Mouse (Mus musculus) splenic B cell, adult 2 months (primary cell): ENCODE data around the gene Ier2.

Source experiments
- DNase-seq: peaks from one replicate; pipeline ENCODE4 v3.0.0-alpha.2; 2011; ENCODE audit warnings: low read depth, low spot score
- H3K27me3 ChIP-seq: 2 replicates; pipeline ENCODE4 v1.6.1; 2012; ENCODE audit warnings: mild to moderate bottlenecking, low read length, moderate library complexity, mixed read lengths; ENCODE audit not compliant: control insufficient read depth, poor library complexity, insufficient read depth, severe bottlenecking
- H3K36me3 ChIP-seq: 2 replicates; pipeline ENCODE4 v1.6.1; 2012; ENCODE audit warnings: mild to moderate bottlenecking, low read length, moderate library complexity, mixed read lengths; ENCODE audit not compliant: control insufficient read depth, poor library complexity, insufficient read depth, severe bottlenecking

The Ier2 gene

GRCm38 (mm10) chr8:84662581-84663065 is at the start of gene Ier2:
Gene Ier2 (minus strand): TSS chr8:84662852.
- DNase-seq, result peak; percentile 95
- Histone ChIP-seq H3K36me3 (no peaks in the 10 kb centered on the region; the same call in none of the 2 replicates), H3K27me3 (no peaks in the 10 kb centered on the region)

DNA sequence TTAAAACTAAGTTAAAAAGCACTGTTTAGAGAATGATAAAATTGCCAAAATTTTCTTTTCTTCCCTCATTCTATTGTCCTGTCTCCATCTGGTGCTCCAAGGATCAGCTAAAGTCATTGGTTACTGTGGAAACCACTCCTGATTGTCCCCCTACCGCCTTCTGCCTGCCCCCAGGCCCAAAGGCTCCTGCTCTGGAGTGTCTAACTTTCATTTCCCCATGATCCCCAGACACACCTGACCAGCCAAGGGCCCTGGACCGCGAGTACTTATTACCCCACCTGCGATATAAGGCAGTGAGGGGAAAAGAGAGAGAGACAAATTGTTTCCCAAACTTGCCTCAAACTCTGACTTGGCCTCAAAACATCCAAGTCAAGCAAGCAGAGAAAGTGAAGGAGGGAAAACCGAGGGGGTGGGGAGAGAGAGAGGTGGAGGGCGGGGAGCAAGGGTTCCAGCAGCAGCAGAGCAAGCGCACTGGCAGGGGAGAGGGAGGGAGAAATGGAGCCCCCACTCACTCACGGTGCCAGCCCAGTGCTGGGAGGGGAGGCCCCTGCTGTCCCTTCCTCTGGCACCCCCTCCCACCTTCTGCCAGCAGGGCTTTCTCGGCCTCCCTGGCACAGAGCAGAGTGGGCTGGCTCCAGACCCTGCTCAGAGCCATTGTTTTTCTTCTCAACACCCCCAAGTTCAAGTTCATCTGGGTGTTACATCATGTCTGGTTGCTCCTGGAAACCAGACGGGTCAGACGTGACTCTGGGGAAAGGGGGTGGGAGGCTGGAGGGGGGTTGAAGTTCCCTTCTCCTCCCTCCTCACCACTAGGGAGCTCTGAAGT is 49.5 kb upstream of the Ier2 start:
- DNase-seq, result no peak
- no peaks in the 10 kb centered on the region for H3K27me3 ChIP-seq
- no peaks in the 10 kb centered on the region for H3K36me3 ChIP-seq

DNA sequence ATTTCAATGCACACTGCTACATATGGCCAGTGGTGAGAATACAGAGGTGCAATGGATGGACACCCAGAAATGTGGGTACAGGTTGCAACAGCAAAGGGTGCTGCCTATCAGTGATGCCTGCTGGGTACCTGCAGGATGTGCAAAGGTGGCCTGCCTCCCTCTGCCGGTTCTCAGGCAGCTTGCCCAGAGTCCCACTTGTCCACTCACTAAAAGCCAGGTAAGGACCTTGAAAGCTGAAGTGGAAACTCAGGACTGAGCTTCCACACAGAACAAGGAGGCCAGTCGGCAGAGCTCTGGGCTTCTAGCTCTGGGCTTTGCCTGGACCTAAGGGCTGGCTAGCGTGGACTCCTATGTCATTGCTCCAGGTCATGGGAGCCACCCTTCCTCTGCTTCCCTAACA is 48.7 kb upstream of the Ier2 start:
- DNase-seq, result no peak
- Histone ChIP-seq H3K27me3 (no peaks in the 10 kb centered on the region), H3K36me3 (no peaks in the 10 kb centered on the region)

DNA sequence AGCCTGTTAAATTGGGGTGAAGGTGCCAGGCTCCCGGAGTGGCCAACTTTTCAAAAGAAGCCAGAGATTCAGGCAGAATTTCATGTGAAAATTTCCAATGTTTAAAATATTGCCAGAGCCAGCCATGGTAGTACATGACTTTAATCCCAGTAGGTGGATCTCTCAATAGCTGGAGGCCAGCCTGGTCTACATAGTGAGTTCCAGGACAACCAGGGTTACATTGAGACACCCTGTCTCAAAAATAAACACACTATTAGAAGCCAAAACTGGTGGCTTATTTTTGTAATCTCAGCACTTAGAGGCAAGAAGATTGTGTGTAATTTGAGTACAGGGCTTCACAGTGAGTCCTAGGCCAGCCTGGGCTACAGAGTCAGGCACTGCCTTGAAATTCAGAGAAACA is 47.3 kb upstream of the Ier2 start:
- H3K36me3 ChIP-seq, result no peaks in the 10 kb centered on the region
- no peaks in the 10 kb centered on the region for H3K27me3 ChIP-seq
- DNase-seq, result no peak

DNA sequence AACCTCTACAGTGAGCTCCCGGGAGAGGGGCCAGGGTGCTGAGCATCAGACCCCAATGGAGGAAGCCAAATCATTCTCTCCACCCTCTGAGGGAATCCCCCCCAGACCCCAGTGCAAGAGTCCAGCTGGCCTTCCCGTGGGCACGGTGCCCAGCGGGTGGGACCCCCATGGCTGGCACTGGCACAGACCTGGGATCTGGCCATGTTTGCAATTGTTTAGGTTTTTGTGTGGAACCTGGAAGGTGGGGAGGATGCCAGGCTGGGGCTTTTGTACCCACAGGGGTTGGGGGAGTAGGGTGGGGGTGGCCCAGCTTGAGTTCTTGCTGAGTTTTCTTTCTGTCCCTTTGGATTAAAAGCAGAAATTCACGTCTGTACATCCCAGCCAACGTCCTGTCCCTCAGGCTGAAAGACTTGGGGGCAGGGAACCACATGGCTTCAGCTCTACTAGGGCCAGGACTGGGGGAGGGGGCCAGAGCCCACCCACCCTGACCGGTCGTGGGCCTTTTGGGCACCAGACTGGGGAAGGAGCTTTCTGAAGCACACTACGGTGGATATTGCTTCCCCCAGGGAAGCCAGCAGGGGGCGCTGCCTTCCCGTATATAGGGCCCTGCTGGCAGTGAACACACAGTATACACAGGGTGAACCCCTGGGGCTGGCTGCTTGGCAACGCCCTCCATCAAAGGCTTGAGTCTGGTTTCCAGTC is 46.3 kb upstream of the Ier2 start:
- peak; percentile 91 for DNase-seq
- no peaks in the 10 kb centered on the region for H3K27me3 ChIP-seq
- H3K36me3 ChIP-seq, result no peaks in the 10 kb centered on the region

GRCm38 (mm10) chr8:84708071-84708541 is 45.5 kb upstream of the Ier2 start:
- DNase-seq, result no peak
- H3K27me3 ChIP-seq, result no peaks in the 10 kb centered on the region

DNA sequence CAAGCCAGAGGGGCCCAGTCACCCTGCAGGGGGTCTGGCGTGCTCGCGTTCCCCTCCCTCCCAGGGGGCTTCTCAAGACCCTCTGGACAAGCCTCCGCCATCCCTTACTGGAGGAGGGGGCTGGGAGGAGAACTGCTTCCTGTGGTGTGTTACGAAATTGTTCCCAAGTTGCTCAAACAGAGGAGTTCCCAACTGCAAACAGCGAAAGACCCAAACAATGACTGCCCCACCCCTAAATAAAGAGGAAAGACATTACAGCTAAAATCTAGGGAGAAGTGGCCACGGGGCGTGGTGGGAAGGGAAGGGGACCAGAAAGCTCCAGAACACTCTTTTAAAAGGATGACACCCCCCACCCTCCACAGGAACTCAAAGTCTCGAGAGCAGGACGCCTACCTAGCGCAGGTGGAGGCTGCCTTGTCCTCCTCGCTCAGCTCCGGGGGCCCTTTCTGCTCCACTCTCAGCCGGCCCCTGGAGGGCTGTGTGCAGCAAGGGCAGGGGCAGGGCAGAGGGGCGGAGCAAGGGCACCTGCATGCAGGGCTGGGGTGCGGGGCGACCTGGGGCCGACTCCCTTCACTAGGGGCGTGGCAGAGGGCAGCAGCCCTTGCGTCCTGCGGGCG is 44.7 kb upstream of the Ier2 start:
- Histone ChIP-seq H3K36me3 (no peaks in the 10 kb centered on the region), H3K27me3 (no peaks in the 10 kb centered on the region)
- DNase-seq, result peak; percentile 76

More at GRCm38 (mm10) chr8:84708071-84708541, 45.5 kb upstream of the Ier2 start:
- H3K36me3 ChIP-seq, result no peaks in the 10 kb centered on the region

GRCm38 (mm10) chr8:84706610-84707266 is 44.1 kb upstream of the Ier2 start:
- peak; percentile 33 for DNase-seq
- no peaks in the 10 kb centered on the region for H3K27me3 ChIP-seq
- H3K36me3 ChIP-seq, result no peaks in the 10 kb centered on the region

GRCm38 (mm10) chr8:84705960-84706359 is 43.3 kb upstream of the Ier2 start:
- no peak for DNase-seq
- Histone ChIP-seq H3K36me3 (no peaks in the 10 kb centered on the region), H3K27me3 (no peaks in the 10 kb centered on the region)

DNA sequence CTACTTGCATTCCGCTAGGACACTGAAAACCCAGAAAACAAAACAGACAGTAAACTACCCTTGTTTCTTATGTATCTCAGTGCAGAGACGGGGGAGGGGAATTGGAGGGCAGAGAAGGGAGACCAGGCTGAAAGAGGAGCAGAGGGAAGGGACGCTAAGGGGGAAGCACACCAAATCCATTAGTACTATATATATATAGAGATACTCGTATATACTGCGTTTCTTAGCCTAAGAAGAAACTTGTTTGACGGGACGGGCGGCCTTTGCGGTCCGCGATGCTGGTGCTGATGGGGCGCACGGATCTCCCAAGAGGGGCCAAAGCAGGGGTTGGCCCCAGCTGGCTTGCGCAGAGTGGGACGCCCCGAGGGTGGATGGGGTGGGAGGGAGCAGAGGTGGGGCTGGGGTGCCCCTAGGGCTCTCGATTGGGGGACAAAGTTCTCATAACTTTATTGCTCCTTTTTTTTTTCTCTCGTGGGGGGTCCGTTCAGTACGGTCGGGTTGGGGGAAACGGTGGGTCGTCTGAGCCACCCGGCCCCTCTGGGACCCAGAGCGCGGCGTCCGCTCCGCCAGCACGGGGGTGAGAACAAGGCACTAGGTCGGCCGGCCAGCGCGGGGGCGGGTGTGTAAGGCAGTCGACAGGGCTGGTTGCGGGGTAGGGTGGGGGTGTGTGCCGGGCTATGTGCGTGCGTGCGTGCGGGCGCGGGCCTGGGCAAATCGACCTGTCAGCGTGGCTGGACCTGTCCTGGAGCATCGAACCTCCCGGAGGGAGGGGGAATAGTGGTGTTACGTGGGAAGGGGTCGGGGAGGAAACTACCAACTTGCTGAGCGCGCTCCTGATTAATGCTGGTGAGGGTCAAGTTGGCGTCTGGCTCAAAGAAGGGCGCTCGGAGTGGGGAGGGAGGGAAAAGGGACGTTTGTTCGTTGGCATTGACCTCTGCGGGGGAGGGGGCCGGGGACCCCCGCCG is 42.5 kb upstream of the Ier2 start:
- H3K36me3 ChIP-seq, result no peaks in the 10 kb centered on the region
- DNase-seq, result peak; percentile 55

DNA sequence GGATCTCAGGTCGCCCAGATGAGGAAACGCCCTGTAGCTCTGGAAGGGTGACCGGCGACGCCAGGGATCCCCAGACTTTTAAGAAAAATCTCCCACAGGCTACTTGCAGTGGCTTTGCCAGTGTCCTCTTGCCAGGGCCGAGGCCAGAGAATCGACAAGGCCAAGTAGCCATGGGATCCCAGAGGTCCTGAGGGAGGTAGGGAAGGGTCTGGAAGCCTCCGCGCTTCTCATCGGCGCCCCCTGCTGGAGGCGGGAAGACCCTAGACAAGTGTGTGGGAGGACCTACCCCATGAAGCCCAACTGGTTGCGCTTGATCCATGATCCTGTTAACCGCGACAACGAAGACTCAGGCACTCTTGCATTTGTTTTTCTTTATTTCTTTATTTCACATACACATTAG is 41.7 kb upstream of the Ier2 start:
- peak; percentile 83 for DNase-seq
- no peaks in the 10 kb centered on the region for H3K27me3 ChIP-seq

More for the DNA sequence above, 42.5 kb upstream of the Ier2 start:
- H3K27me3 ChIP-seq, result no peaks in the 10 kb centered on the region

DNA sequence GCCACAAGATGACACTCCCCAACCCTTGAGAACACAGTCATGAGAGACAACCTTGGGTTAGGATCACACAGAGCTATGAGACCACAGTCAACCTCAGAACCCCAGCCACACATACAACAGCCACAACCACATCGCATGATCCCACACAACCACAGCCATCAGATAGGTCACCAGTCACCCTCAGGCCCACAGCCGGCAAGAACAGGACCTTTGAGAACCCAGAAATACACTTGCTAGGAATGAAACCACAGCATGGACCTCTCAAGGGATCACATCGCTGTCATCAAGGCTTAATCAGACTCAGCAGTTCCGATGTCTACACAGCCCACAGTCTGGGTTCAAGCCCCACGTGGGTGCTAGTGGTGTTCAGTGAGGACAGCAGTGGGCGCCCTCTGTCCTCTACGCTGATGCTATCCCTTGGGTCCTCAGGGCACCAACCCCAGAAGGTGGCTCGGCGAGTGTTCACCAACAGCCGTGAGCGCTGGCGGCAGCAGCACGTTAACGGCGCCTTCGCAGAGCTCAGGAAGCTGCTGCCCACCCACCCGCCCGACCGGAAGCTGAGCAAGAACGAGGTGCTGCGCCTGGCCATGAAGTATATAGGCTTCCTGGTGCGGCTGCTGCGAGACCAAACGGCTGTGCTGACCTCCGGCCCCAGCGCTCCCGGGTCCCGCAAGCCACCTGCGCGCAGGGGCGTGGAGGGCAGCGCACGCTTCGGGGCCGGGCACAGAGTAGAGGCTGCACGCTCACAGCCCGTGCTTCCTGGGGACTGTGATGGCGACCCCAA is 41.0 kb upstream of the Ier2 start:
- H3K27me3 ChIP-seq, result no peaks in the 10 kb centered on the region
- no peaks in the 10 kb centered on the region for H3K36me3 ChIP-seq
- peak; percentile 62 for DNase-seq

More for the DNA sequence above, 41.7 kb upstream of the Ier2 start:
- H3K36me3 ChIP-seq, result no peaks in the 10 kb centered on the region

DNA sequence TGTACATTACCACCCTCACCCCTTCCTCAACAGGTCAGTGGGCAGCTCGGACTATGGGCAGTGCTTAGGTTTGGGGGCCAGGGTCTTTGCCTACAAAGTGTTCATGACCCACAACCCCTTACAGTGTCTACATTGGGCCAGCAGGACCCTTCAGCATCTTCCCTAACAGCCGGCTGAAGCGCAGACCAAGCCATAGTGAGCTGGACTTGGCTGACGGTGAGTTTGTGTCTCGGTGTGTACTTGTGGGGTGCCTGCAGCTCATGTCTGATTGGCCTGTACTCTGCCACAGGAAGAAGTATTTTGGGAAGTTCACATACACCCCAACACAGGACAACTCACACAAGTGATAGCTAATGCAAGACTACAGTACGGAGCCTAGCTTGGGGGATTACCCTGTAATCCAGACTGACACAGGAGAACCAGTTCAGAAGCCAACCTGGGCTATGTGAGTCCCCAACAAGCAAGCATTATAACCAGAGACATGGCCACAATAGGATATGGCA is 40.4 kb upstream of the Ier2 start:
- no peaks in the 10 kb centered on the region for H3K36me3 ChIP-seq

More for the DNA sequence above, 40.4 kb upstream of the Ier2 start:
- DNase-seq, result no peak
- no peaks in the 10 kb centered on the region for H3K27me3 ChIP-seq
